ENCODE assay signal across 23 mouse cellular contexts in the genomic region with DNA sequence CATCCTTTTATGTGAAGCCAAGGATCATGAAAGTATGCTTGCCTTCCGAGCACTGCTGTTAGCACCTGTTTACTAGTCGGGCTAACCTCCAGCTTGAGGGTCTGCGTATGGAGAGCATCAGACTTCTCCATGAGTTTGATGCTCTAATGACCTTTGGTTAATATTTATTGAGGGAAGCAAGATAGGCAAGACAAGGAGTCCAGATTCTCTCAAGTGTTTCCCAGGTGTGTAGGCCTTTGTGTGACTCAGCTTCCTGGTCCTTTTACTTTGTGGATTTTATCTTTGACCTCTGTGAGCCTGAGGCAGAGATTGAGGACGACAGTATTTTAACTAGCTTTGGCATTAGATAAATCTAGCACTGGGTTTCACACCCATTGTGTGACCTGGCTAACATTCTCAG. TPM values are rescaled to one million over a fixed set of nuclear protein-coding genes. Genes with fewer than 3 reads are reported as not detected.
DNase-seq lines count a peak whose midpoint lies in the region; ATAC-seq lines count a peak whose summit lies in the region.
"Had no signal": no experiment of that assay in that cellular context is flagged by ENCODE, and none has a peak within 500 bp of the region (broad histone marks: within the 10 kb centered on the region; RNA-seq: fewer than 3 reads in every experiment).

No protein-coding gene starts in this region.

- H3K9me3 ChIP-seq in kidney, embryonic 15.5 days (replicated peaks): no peaks in the 10 kb centered on the region
- no peaks in the 10 kb centered on the region for H3K9me3 ChIP-seq in intestine, embryonic 16.5 days (ENCODE audit: control insufficient read depth, low read length)
- H3K9me3 ChIP-seq in stomach, embryonic 15.5 days: no peaks in the 10 kb centered on the region
- H3K9me3 ChIP-seq: embryonic facial prominence, embryonic 10.5 days; forebrain, embryonic 13.5 days; heart, embryonic 10.5 days; hindbrain, embryonic 13.5 days had no signal

- no peak overlapping the region for H3K9ac ChIP-seq in kidney, embryonic 15.5 days
- no peak overlapping the region; the same call in 1 of the 2 replicates for H3K9ac ChIP-seq in intestine, embryonic 16.5 days (ENCODE audit: low read depth, low read length)
- H3K9ac ChIP-seq in stomach, embryonic 15.5 days: no peak overlapping the region
- H3K9ac ChIP-seq: forebrain, embryonic 13.5 days; forebrain, postnatal 0 days; hindbrain, embryonic 13.5 days had no signal

- WGBS in kidney, embryonic 15.5 days: 48% methylated on average over 4 of the region's 4 CpGs
- WGBS in intestine, embryonic 16.5 days: 45% methylated on average over 4 of the region's 4 CpGs
- WGBS in stomach, embryonic 15.5 days: 42% methylated on average over 4 of the region's 4 CpGs

- H3K27ac ChIP-seq in kidney, embryonic 15.5 days: peak overlapping the region; percentile 71
- peak overlapping the region; percentile 86 for H3K27ac ChIP-seq in intestine, embryonic 16.5 days (ENCODE audit: low read length)
- H3K27ac ChIP-seq in stomach, embryonic 15.5 days: no peak overlapping the region
- H3K27ac ChIP-seq: embryonic facial prominence, embryonic 10.5 days; forebrain, embryonic 13.5 days; heart, embryonic 10.5 days; hindbrain, embryonic 13.5 days had no signal

- H3K4me3 ChIP-seq in kidney, embryonic 15.5 days (replicated peaks): no peak overlapping the region
- H3K4me3 ChIP-seq in intestine, embryonic 16.5 days (ENCODE audit: low read length): peak overlapping the region; percentile 53
- H3K4me3 ChIP-seq in stomach, embryonic 15.5 days (replicated peaks): no peak overlapping the region
- H3K4me3 ChIP-seq: embryonic facial prominence, embryonic 10.5 days; forebrain, embryonic 13.5 days; heart, embryonic 10.5 days; hindbrain, embryonic 13.5 days had no signal

- no peak for DNase-seq in kidney, postnatal 10 days
- no peak for DNase-seq in urinary bladder, postnatal 10 days (ENCODE audit: low spot score)
- DNase-seq in ovary, postnatal 36 days (ENCODE audit: low spot score): no peak
- DNase-seq in testis, postnatal 14 days (ENCODE audit: low spot score): no peak
- DNase-seq: adrenal gland, postnatal 14 days; cerebellum, adult 18-20 months; cerebellum, postnatal 10 days; forebrain, postnatal 0 days; gastrocnemius, postnatal 36 days; heart, adult 18-20 months; heart, postnatal 10 days had no signal

- peaks cover 11% of the 10 kb centered on the region for H3K36me3 ChIP-seq in kidney, embryonic 15.5 days
- peaks cover 4% of the 10 kb centered on the region; the same call in 1 of the 2 replicates for H3K36me3 ChIP-seq in intestine, embryonic 16.5 days (ENCODE audit: control insufficient read depth, insufficient read depth, low read length)
- H3K36me3 ChIP-seq in stomach, embryonic 15.5 days: 0 out of 2 replicates have a peak, but pooled peaks cover 3% of the 10 kb centered on the region

- no peak for ATAC-seq in kidney, embryonic 15.5 days (replicated peaks; ENCODE audit: low FRiP score)
- peak; percentile 81 for ATAC-seq in intestine, embryonic 16.5 days
- ATAC-seq in stomach, embryonic 15.5 days (ENCODE audit: insufficient read depth, low FRiP score, low read depth): peak; percentile 74
- ATAC-seq: activated CD4-positive, CD25-positive, alpha-beta regulatory T cell, adult 4 months; forebrain, embryonic 13.5 days; forebrain, postnatal 0 days; Patski had no signal

- no peak overlapping the region for H3K4me2 ChIP-seq in kidney, embryonic 15.5 days
- peak overlapping the region; percentile 34 for H3K4me2 ChIP-seq in intestine, embryonic 16.5 days (ENCODE audit: low read depth, low read length)
- no peak overlapping the region for H3K4me2 ChIP-seq in stomach, embryonic 15.5 days
- H3K4me2 ChIP-seq: forebrain, embryonic 13.5 days; hindbrain, embryonic 13.5 days had no signal

- H3K27me3 ChIP-seq in kidney, embryonic 15.5 days: no peaks in the 10 kb centered on the region
- no peaks in the 10 kb centered on the region for H3K27me3 ChIP-seq in intestine, embryonic 16.5 days (replicated peaks; ENCODE audit: control insufficient read depth, insufficient read depth, low read length)
- H3K27me3 ChIP-seq in stomach, embryonic 15.5 days (replicated peaks): no peaks in the 10 kb centered on the region
- H3K27me3 ChIP-seq: CH12.LX; forebrain, embryonic 13.5 days; hindbrain, embryonic 13.5 days; Patski had no signal

- H3K4me1 ChIP-seq in kidney, embryonic 15.5 days: no peaks in the 10 kb centered on the region
- 0 out of 2 replicates have a peak, but pooled peaks cover 2% of the 10 kb centered on the region for H3K4me1 ChIP-seq in intestine, embryonic 16.5 days (ENCODE audit: control insufficient read depth, insufficient read depth, low read length)
- no peaks in the 10 kb centered on the region for H3K4me1 ChIP-seq in stomach, embryonic 15.5 days
- H3K4me1 ChIP-seq: embryonic facial prominence, embryonic 10.5 days; forebrain, embryonic 13.5 days; hindbrain, embryonic 13.5 days had no signal

RNA-seq across cellular contexts. Expression of a gene that starts 1.6 kb away (rescaled TPM):
- polyA plus RNA-seq in kidney, embryonic 15.5 days (2015; fragmentation: Nextera tagmentation; extraction: Ambion mirVana): 1.7 and 2.7 TPM in 2 replicates
- 201 and 234 TPM in 2 replicates for polyA plus RNA-seq in intestine, embryonic 16.5 days (2015; fragmentation: Nextera tagmentation; extraction: Ambion mirVana)
- 28.3 and 35.1 TPM in 2 replicates for polyA plus RNA-seq in stomach, embryonic 15.5 days (2015; fragmentation: Nextera tagmentation; extraction: Ambion mirVana)
- polyA plus RNA-seq: forebrain, postnatal 0 days; heart, embryonic 10.5 days; heart, embryonic 14.5 days; hindbrain, embryonic 13.5 days had no signal

RNA-seq across cellular contexts. Expression of a gene that starts 4.4 kb away (rescaled TPM):
- not detected in 2 replicates for polyA plus RNA-seq in kidney, embryonic 15.5 days (2015; fragmentation: Nextera tagmentation; extraction: Ambion mirVana)
- polyA plus RNA-seq in intestine, embryonic 16.5 days (2015; fragmentation: Nextera tagmentation; extraction: Ambion mirVana): not detected in 2 replicates
- not detected in 2 replicates for polyA plus RNA-seq in stomach, embryonic 15.5 days (2015; fragmentation: Nextera tagmentation; extraction: Ambion mirVana)
- polyA plus RNA-seq: activated CD4-positive, CD25-positive, alpha-beta regulatory T cell, adult 4 months; embryonic facial prominence, embryonic 10.5 days; embryonic facial prominence, embryonic 14.5 days; forebrain, embryonic 13.5 days; forebrain, postnatal 0 days; heart, embryonic 10.5 days; heart, embryonic 14.5 days; hindbrain, embryonic 13.5 days; Patski had no signal

RNA-seq across cellular contexts. Expression of a gene that starts 42.0 kb away (rescaled TPM):
- polyA plus RNA-seq in kidney, embryonic 15.5 days (2015; fragmentation: Nextera tagmentation; extraction: Ambion mirVana): 217 and 235 TPM in 2 replicates
- 166 and 173 TPM in 2 replicates for polyA plus RNA-seq in intestine, embryonic 16.5 days (2015; fragmentation: Nextera tagmentation; extraction: Ambion mirVana)
- polyA plus RNA-seq in stomach, embryonic 15.5 days (2015; fragmentation: Nextera tagmentation; extraction: Ambion mirVana): 175 and 178 TPM in 2 replicates
